Mouse (Mus musculus): ENCODE data around the gene Myo10.

- TF ChIP-seq GATA1 (IDR thresholded peaks at IDR 0.05; ENCODE audit: low read length) = no peak
- no peak for TF ChIP-seq TAL1 (IDR thresholded peaks at IDR 0.05; ENCODE audit: low read length)
Measured at GRCm38 (mm10) chr15:25778937-25779336, 156.6 kb downstream of the Myo10 start.
